Mouse (Mus musculus): ENCODE results near the gene Ndufs8. TPM values are rescaled to one million over a fixed set of nuclear protein-coding genes. Genes with fewer than 3 reads are reported as not detected.

Gene Ndufs8
- polyA plus RNA-seq, 1 experiment from 2014 or later = 273 TPM

GRCm38 (mm10) chr19:3926685-3927084, 14.1 kb upstream of the Ndufs8 start:
- WGBS = 67% methylated on average over 6 of the region's 6 CpGs
- no peak for DNase-seq (ENCODE audit: low spot score)
- Histone ChIP-seq H3K27ac (no peak overlapping the region), H3K27me3 (ENCODE audit: low read depth, poor library complexity, severe bottlenecking) (no peaks in the 10 kb centered on the region), H3K4me1 (peaks cover 20% of the 10 kb centered on the region), H3K36me3 (no peaks in the 10 kb centered on the region), H3K9me3 (replicated peaks) (no peaks in the 10 kb centered on the region), H3K4me3 (no peak overlapping the region)

DNA sequence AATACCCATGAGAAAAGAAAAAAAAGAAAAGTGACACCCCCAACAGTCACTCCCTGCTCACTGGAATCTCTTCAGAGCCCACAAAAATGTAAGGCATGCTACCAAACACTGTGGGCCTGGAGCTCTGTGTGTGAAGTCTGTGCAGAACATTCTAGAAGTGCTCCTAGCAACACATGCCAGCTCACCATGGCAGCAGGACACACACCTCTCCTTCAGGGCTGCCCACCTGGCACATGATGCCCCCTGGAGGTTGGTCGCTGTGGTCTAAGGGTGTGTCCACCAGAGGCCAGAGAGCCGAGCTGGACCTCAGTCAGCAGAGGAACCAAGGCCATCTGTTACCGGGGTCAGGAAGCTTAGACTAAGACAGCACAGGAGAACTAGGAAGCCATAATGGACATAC, 13.7 kb upstream of the Ndufs8 start:
- H3K27ac ChIP-seq = no peak overlapping the region

GRCm38 (mm10) chr19:3925859-3926258, 13.3 kb upstream of the Ndufs8 start:
- Histone ChIP-seq H3K4me1 (peaks cover 20% of the 10 kb centered on the region), H3K36me3 (no peaks in the 10 kb centered on the region), H3K9me3 (replicated peaks) (no peaks in the 10 kb centered on the region), H3K4me3 (no peak overlapping the region), H3K27me3 (ENCODE audit: low read depth, poor library complexity, severe bottlenecking) (no peaks in the 10 kb centered on the region), H3K27ac (no peak overlapping the region)
- 84% methylated on average over 6 of the region's 6 CpGs for WGBS
- no peak for DNase-seq (ENCODE audit: low spot score)

More for the DNA sequence above, 13.7 kb upstream of the Ndufs8 start:
- WGBS = 69% methylated on average over 3 of the region's 3 CpGs
- H3K4me1 ChIP-seq = peaks cover 20% of the 10 kb centered on the region
- no peaks in the 10 kb centered on the region for H3K27me3 ChIP-seq (ENCODE audit: low read depth, poor library complexity, severe bottlenecking)
- H3K9me3 ChIP-seq (replicated peaks) = no peaks in the 10 kb centered on the region
- H3K36me3 ChIP-seq = no peaks in the 10 kb centered on the region
- DNase-seq (ENCODE audit: low spot score) = no peak
- H3K4me3 ChIP-seq = no peak overlapping the region

GRCm38 (mm10) chr19:3924868-3925267, 12.3 kb upstream of the Ndufs8 start:
- H3K4me1 ChIP-seq = peaks cover 19% of the 10 kb centered on the region
- 92% methylated on average over 7 of the region's 7 CpGs for WGBS
- H3K4me3 ChIP-seq = no peak overlapping the region
- no peaks in the 10 kb centered on the region for H3K27me3 ChIP-seq (ENCODE audit: low read depth, poor library complexity, severe bottlenecking)
- DNase-seq (ENCODE audit: low spot score) = no peak
- H3K36me3 ChIP-seq = no peaks in the 10 kb centered on the region
- no peaks in the 10 kb centered on the region for H3K9me3 ChIP-seq (replicated peaks)
- H3K27ac ChIP-seq = no peak overlapping the region

- Histone ChIP-seq H3K27ac (peak overlapping the region; percentile 44; the same call in 1 of the 2 replicates), H3K27me3 (ENCODE audit: low read depth, poor library complexity, severe bottlenecking) (no peaks in the 10 kb centered on the region), H3K36me3 (no peaks in the 10 kb centered on the region), H3K4me1 (peaks cover 13% of the 10 kb centered on the region), H3K4me3 (no peak overlapping the region), H3K9me3 (replicated peaks) (no peaks in the 10 kb centered on the region)
- no peak for DNase-seq (ENCODE audit: low spot score)
- 84% methylated on average over 8 of the region's 8 CpGs for WGBS
These were observed 11.6 kb upstream of the Ndufs8 start for GRCm38 (mm10) chr19:3924190-3924589.

DNA sequence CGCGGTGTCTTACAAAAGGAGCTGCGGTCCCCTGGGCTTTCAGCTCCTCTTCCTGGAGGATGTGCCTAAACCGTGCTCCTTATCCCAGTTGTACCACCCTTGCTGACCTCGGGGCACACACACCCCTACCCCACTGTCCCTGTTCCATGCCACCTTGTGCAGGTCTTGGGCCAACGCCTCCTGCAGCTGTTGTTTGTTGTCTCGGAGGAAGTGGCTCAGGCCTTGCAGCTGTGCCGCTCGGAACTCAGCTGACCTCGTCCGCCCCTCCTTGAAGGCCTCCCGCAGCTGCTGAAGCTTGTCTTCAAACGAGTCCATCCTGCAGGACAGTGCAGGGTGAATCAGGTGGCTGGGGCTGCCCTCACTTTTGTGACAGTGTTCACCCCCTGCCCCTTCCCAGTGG, 11.0 kb upstream of the Ndufs8 start:
- no peak overlapping the region for H3K4me3 ChIP-seq
- WGBS = 60% methylated on average over 13 of the region's 13 CpGs
- DNase-seq (ENCODE audit: low spot score) = no peak
- no peaks in the 10 kb centered on the region for H3K36me3 ChIP-seq
- peak overlapping the region; percentile 44; the same call in 1 of the 2 replicates for H3K27ac ChIP-seq
- H3K9me3 ChIP-seq (replicated peaks) = no peaks in the 10 kb centered on the region
- no peaks in the 10 kb centered on the region for H3K27me3 ChIP-seq (ENCODE audit: low read depth, poor library complexity, severe bottlenecking)
- peaks cover 9% of the 10 kb centered on the region; the same call in 1 of the 2 replicates for H3K4me1 ChIP-seq

DNA sequence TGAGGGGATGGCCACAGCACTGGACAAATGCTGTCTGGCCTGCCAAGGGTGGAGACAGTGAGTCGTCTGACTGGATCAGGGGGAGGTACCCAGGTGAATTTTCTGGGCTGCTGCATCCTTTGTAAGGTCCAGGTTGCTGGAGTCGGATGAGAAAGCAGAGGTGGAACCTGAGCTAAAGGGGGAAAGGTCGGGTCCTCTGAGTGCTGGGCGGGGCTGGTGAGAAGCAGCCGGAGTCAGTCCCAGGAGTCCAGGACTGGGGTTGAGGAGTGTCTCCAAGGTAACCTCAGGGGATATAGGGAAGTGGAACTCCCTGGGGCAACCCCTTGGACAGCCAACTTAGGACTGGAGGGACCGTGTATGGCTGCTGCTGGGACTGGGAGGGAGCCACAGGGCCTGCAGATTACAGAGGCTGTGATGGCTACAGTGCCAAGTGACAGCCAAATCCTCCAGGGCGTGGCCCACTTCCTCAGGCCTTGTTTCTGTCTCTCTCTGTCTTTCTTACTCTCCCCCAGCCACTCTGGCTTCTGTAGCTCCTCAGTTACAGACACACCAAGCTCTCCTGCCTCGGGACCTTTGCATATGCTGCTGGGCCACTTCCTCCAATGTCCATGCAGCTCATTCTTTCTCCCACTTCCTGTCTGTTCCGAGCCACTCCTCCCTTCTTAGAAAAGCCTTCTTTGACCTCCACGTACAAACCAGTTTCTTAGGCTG, 10.2 kb upstream of the Ndufs8 start:
- no peaks in the 10 kb centered on the region for H3K27me3 ChIP-seq (ENCODE audit: low read depth, poor library complexity, severe bottlenecking)
- peak overlapping the region; percentile 14; the same call in 1 of the 2 replicates for H3K27ac ChIP-seq
- WGBS = 62% methylated on average over 10 of the region's 10 CpGs

GRCm38 (mm10) chr19:3919928-3920327, 7.4 kb upstream of the Ndufs8 start:
- Histone ChIP-seq H3K27me3 (ENCODE audit: low read depth, poor library complexity, severe bottlenecking) (no peaks in the 10 kb centered on the region), H3K36me3 (no peaks in the 10 kb centered on the region), H3K27ac (no peak overlapping the region), H3K9me3 (replicated peaks) (no peaks in the 10 kb centered on the region), H3K4me3 (no peak overlapping the region), H3K4me1 (peaks cover 9% of the 10 kb centered on the region; the same call in 1 of the 2 replicates)
- no peak for DNase-seq (ENCODE audit: low spot score)

More for the DNA sequence above, 10.2 kb upstream of the Ndufs8 start:
- H3K36me3 ChIP-seq = no peaks in the 10 kb centered on the region
- DNase-seq (ENCODE audit: low spot score) = no peak
- peaks cover 9% of the 10 kb centered on the region; the same call in 1 of the 2 replicates for H3K4me1 ChIP-seq
- no peak overlapping the region for H3K4me3 ChIP-seq
- H3K9me3 ChIP-seq (replicated peaks) = no peaks in the 10 kb centered on the region

DNA sequence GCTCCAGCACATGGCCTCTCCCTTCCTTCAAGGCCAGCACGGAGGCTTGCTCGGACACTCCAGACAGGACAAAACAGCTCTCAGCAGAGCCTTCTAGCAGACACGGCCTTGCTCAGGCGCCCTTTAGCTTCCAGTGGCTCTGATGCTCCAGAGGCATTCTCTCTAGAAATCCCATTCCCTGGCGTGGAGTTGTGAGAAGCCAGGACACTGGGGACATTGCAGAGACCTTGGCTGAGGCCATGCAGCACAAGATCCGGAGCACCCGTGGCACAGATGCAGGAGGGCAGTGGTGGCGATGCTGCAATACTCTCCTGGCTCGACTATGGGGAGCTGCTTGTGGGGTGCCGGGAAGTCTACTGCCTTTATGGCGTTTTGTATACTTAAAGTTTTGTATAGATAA, 4.2 kb upstream of the Ndufs8 start:
- 82% methylated on average over 11 of the region's 11 CpGs for WGBS
- Histone ChIP-seq H3K9me3 (replicated peaks) (no peaks in the 10 kb centered on the region), H3K27me3 (ENCODE audit: low read depth, poor library complexity, severe bottlenecking) (no peaks in the 10 kb centered on the region), H3K4me3 (no peak overlapping the region), H3K4me1 (peaks cover 19% of the 10 kb centered on the region), H3K36me3 (no peaks in the 10 kb centered on the region), H3K27ac (no peak overlapping the region)
- no peak for DNase-seq (ENCODE audit: low spot score)

DNA sequence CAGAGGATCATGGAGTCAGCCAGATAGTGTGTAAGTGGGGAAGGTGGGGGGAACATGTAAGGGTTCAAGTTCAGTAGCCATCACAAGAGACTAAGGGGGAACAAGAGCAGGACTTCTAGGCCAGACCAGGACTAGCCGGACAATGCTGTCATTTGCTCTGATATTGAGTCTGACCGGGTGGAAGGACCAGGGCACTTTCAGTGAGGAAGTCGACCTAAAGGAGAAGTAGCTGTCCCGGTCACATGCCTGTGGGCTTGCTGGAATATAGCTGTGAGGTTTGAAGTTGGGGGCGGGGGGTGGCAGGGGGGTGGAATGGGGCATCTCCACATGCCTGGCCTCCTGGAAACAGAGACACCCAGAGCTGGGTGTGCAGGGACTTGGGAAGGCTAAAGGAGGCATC, 2.0 kb upstream of the Ndufs8 start:
- H3K4me3 ChIP-seq = no peak overlapping the region
- H3K36me3 ChIP-seq = peaks cover 20% of the 10 kb centered on the region
- H3K27ac ChIP-seq = no peak overlapping the region
- WGBS = 91% methylated on average over 5 of the region's 5 CpGs
- no peak for DNase-seq (ENCODE audit: low spot score)
- no peaks in the 10 kb centered on the region for H3K27me3 ChIP-seq (ENCODE audit: low read depth, poor library complexity, severe bottlenecking)
- H3K9me3 ChIP-seq (replicated peaks) = no peaks in the 10 kb centered on the region
- H3K4me1 ChIP-seq = peaks cover 23% of the 10 kb centered on the region

GRCm38 (mm10) chr19:3913692-3914091, 1.1 kb upstream of the Ndufs8 start:
- no peak for DNase-seq (ENCODE audit: low spot score)
- H3K27ac ChIP-seq = peak overlapping the region; percentile 88
- 87% methylated on average over 8 of the region's 8 CpGs for WGBS
- H3K36me3 ChIP-seq = peaks cover 29% of the 10 kb centered on the region
- H3K9me3 ChIP-seq (replicated peaks) = no peaks in the 10 kb centered on the region
- H3K27me3 ChIP-seq (ENCODE audit: low read depth, poor library complexity, severe bottlenecking) = no peaks in the 10 kb centered on the region
- peaks cover 23% of the 10 kb centered on the region for H3K4me1 ChIP-seq
- H3K4me3 ChIP-seq = peak overlapping the region; percentile 59

DNA sequence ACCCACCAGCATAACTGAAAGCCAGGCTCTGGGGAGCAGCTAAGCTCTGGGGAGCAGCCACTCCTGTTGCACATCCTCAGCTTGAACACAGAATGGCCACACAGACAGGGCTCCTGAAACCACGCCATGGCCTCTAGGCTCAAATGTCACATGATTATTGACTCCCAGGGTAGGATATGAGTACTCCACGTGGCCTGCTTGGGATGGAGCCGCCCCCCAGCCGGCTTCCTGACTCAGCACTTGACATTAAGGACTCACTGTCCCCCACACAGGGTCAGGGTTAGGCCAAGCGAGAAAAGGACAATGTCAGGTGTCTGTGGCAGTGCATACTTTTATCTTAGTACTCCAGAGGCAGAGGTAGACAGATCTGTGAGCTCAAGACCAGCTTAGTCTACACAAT, 2.4 kb downstream of the Ndufs8 start:
- H3K36me3 ChIP-seq = peaks cover 39% of the 10 kb centered on the region
- H3K4me1 ChIP-seq = peaks cover 50% of the 10 kb centered on the region
- 89% methylated on average over 5 of the region's 5 CpGs for WGBS
- H3K27ac ChIP-seq = no peak overlapping the region
- no peaks in the 10 kb centered on the region for H3K27me3 ChIP-seq (ENCODE audit: low read depth, poor library complexity, severe bottlenecking)
- H3K4me3 ChIP-seq = no peak overlapping the region
- no peaks in the 10 kb centered on the region for H3K9me3 ChIP-seq (replicated peaks)
- DNase-seq (ENCODE audit: low spot score) = no peak

GRCm38 (mm10) chr19:3907876-3908660, 4.5 kb downstream of the Ndufs8 start:
- H3K36me3 ChIP-seq = peaks cover 51% of the 10 kb centered on the region
- H3K27me3 ChIP-seq (ENCODE audit: low read depth, poor library complexity, severe bottlenecking) = no peaks in the 10 kb centered on the region
- H3K4me3 ChIP-seq = peak overlapping the region; percentile 58; the same call in 1 of the 2 replicates
- no peak for DNase-seq (ENCODE audit: low spot score)
- H3K9me3 ChIP-seq (replicated peaks) = no peaks in the 10 kb centered on the region
- H3K27ac ChIP-seq = no peak overlapping the region; the same call in 1 of the 2 replicates
- peaks cover 51% of the 10 kb centered on the region for H3K4me1 ChIP-seq
- WGBS = 84% methylated on average over 8 of the region's 8 CpGs
